Mouse (Mus musculus) thymus, postnatal 14 days (tissue): ENCODE results near the gene Nop9.

ENCODE experiments used
- DNase-seq: peaks from one replicate; pipeline ENCODE4 v3.0.0; 2021

The Nop9 gene

DNA sequence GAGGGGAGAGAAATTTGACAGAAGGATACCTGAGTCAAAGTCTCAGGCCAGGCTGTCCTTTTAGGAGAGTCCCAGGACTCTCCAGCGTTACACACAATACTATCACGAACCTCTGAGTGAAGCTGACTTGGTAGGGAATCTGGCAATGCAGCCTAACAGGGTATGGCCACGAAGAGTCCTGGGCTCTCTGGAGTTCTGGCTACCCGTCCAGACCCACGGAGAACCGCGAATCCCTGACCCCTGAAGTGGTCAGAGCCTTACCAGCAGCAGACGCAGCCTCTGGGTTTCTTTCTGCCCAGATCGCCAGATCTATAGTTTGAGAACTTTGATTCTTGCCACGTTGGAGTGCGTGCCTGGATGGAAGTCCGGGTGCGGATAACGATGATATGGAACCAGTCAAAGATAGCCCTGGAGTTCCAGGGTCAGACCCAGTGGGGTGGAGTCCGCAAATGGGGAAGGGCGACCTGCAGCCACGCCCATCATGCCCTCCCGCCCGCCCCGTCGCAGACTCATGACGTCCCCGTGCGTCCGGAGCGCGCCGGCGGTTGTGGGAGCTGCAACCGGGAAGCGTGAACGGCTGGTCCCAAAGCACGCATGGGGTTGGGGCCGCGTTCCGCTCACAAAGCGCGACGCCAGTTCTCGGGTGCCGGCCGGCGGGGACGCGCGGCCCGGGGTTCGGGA lies at the start of gene Nop9, which contains the start of gene Dhrs1:
Nop9 (plus strand) TSS at position 514 of the 681 bp plus-strand sequence.
Dhrs1 (minus strand) TSS at position 511 of the 681 bp plus-strand sequence.
- peak; percentile 90 for DNase-seq

DNA sequence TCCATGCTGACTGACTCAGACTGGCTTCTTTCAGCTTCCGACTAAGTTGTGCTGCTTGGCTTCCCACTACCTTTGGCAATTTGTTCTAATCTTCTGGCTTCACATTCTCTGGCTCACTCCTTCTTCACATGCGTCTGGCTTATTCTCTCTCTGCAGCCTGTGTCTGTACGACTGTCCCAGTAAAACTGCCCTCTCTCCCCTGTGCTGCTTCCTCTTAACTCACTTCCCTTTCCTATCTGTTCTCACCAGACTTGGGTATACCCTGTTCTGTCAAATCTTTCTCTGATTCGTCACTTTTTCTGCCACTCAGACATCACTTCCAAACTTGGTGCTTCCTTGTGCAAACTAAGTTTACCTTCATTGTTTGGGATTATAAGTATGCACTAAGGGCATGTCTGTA lies 48.3 kb upstream of the Nop9 start:
- no peak for DNase-seq

DNA sequence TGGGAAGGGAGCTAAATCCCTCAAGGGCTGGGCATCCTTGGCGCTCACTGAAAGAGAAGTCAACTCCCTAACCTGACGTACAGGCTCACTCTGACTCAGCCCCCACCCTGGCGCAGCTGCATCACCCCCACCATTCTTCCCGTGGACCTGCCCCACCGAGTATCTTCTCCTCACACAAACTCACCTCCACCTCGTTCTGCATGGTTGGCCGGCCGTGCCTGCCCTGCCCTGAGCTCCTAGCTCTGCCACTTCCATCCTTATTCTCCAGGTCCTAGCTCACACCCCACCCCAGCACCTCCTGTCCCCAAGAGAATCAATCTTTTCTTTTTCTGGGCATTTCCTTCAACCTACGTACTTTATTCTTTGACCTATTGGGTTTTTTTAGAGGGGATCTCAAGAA lies 44.4 kb upstream of the Nop9 start:
- DNase-seq, result no peak

DNA sequence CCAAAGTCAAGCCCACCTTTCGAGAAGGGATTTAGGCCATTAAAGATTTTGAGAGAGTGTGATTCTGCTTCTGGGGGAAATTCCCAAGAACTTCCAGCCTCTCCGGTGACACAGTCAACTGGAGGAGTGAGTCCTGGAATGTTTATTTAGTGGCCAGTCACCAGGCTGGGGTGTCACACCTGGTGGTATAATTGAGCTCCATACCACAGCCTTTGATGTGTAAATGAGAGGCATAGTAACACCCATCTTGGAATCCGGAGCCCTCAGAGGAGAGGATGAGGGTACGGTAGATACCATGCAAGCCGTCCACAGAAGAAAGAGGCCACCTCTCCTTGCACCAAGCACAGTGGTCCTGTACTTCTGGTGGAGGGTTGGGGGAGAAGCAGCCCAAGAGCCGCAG lies 42.7 kb upstream of the Nop9 start:
- DNase-seq, result no peak

DNA sequence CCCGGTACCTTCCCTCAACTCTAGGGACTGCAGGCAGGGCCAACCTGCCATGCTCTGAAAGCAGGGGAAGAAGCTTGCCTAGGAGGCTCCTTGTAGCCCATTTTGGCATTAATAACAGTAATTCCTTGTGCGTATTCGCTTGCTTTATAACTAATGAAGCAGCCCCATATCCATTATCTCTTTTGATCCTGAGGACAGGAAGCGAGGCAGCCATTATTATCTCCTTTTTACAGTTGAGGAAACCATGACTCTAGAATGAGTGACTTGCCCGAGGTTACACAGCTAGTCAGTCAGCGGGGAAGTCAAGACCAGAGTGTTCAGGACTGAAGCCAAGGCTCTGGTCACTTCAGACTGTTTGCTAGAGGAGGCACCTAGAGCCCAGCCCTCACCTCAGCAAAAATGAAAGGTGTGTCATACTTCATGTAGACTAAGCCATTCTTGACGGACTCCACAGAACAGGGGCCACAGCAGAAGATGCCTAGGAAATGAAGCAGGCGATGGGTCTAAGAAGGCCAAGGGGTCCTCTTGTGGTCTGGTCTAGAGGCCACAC lies 39.4 kb upstream of the Nop9 start:
- DNase-seq, result no peak

DNA sequence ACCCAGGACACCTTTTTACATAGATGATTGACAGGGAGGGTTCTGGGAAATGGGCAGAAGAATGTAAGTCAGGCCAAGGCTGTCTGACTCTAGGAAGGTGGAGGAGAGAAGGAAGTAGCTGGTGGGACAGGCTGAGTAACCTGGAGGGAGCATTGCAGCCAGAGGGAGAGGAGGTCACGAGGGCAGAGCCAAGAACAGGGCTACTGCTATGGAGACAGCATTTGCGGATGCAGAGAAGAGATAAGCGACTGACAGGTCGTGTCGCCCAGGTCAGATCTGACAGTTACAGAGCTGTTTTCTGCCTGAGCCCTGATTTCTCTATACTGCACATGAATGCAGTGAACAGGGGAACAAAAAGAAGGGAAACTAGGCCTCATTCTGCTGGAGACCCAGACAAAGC lies 38.1 kb upstream of the Nop9 start:
- no peak for DNase-seq

DNA sequence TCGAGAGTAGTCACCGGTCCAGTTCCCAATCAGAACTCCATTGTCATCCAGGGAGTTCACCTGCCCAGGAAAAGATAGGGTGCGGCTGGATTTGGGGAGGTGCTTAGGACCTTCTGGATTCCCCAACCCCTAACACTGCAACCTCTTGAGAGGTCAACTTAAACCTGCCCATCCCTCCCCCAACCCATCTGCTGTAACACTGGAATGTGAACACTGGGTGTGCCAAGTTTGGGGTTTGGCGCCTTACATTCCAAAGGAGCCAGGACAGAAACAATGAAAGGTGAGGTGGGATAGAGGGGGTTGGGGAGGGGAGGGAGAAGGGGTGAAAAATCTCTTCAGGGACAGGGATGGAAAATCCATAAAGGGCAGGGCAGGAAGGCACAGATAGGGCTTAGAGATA lies 36.0 kb upstream of the Nop9 start:
- DNase-seq, result no peak

DNA sequence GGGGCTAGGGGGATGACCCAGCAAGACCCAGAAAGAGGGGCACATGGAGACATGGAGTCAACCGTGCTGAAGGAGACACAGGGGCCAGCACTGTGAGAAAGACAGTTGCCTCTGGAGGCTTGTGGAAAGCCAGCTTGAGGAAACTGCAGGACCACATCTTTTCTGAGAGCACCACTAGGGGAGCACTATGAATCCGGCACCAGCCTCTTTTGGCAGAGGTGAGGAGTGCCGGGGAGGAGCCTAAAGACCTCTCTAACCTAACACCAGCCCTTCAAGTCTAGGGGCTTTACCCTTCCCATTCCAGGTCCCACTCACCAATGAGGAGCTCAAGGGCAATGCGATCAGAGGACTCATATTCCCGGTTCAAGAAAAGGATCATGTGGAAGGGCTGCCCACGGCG lies 33.7 kb upstream of the Nop9 start:
- DNase-seq, result no peak

DNA sequence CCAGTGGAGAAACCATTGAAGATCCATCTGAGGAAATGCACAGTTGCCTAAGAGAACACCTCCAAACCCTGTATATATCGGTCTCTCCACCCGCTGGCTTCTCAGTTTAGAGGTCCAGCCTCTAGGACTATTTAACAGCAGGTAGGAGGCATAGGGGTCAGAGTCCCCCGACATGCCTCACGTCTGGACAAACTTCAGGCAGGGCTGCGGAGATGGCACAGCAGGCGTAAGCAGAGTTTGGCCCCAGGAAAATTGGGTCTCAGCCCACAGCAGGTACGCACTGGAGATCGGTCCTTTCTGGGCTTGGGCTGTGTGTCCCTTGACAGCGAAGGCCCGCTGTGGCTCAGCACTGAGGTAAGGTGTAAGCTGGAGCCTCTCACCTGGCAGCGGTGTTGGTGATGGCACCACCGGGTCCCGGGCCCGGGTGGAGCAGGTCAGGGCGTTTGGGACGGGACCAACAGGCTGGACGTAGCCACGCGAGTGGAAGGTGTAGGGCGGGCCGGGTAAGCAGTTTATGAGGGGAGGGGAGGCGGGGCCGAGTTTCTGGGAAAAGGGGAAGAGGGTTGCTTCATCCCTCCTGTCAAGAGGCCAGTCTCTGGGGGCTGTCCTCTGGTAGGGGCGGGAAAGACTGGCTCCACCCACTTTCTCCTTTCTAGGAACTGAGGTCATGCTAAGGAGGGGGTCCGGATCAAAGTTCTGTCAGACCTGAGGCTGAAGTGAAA lies 32.3 kb upstream of the Nop9 start:
- no peak for DNase-seq

DNA sequence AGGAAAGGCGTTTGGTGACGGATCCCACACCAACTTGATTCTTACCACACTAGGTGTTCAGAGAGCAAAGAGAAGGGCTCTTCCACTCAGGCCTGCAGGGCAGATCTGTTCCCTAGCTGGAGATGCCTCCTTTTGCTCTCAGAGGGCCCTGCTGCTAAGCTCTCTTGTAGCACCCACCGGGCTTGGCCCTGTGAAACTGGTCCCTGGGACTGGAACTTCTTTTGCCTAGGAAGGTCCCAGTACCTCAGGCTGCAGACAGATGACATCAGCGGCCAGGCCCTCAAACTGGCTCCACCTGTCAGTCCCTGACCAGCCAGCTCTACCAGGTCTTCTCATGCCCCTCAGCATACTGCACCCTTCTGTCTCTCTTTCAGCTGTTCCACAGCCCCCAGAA lies 31.8 kb upstream of the Nop9 start, which contains the start of gene Tgm1:
Tgm1 (minus strand) TSS at position 198 of the 394 bp plus-strand sequence.
- DNase-seq, result no peak

DNA sequence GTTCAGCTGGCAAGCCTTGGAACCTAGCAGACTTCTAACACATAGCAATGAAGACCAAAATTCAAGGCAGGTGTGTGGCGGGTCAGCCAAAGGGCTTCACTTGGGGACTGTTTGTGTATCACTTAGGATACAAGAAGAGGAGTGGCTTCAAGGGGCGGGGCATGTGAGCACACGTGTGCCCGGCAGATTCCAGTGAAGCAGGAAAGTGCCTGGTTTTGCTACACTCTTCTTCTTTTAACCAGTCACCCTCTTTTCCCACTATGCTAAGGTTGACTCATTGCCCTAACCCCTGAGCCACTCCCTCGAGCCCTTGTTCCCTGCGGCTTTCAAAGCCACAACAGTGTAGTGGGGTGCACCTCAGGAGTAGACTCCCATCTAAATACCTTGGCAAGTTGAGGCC lies 30.6 kb upstream of the Nop9 start:
- DNase-seq, result no peak

DNA sequence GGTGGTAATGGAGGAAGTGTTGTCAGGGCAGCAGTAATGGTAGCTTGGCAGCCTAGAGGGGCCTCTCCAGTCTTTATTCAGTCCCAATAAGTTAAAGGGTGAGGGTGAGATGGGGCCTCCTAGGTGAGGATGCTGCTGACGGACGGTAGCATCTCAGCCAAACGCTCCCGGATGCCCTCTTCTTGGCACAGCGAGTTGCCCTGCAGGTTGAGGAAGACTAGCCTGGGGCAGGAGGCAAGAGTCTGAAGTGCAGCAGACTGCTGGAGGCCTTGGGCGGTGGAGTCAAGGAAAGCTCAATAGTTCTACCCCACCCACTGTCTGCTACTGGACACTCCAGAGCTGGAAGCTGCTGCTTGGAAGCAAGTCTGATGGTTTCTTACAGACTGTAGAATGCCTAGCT lies 29.2 kb upstream of the Nop9 start:
- no peak for DNase-seq

DNA sequence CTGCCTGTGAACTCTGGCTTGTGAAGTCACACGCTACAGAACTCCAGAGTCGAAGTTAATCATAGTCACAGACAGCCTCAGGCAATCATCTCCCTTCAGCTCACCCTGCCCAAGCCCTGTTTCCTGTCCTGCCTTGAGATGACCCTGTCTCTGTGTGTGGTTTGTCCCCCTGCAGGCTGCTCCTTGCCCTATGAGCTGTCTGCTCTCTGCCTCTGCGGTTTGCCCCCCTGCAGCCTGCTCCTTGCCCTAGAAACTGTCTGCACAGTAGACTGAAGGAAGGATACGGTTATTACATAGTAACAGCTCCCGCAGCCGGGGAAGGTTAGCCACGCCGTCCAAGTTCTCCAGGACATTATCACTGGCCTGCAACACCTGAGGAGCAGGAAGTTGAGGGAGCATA lies 28.6 kb upstream of the Nop9 start:
- DNase-seq, result no peak

DNA sequence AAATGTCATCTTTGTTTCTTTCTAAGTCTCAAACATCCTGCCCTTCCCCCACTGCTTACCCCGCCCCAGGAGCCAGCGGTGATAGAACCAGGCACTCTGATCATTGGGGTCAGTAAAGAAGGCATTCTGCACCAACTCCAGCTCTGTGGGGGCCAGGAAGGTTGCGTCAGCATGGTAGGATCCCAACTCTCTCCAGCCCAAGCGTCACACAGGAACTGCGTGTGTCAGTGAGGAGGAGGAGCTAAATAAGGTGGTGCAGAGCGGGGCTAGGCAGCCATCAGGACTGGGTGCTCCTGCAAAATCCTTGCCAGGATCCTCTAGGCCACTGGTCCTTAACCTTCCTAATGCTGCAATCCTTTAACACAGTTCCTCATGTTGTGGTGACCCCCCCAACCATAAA lies 25.8 kb upstream of the Nop9 start:
- DNase-seq, result no peak

DNA sequence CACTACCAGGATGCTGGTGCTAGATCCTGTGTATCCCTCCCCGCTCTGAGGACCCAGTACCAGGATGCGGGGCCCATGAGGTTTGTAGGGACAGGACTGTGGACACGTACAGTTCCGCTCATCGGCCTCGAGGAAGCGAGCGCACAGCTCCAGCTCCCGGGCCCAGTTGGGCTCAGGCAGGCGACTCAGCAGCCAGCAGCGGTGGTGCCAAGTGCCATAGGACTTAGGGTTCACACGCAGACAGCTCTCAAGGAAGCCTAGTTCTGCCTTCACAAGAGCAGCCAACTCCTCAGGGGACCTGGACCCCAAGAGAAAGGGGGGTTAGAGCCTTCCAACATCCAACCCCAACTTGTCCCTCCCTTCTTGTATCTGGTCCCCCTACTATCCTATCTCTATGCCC lies 24.8 kb upstream of the Nop9 start:
- no peak for DNase-seq

DNA sequence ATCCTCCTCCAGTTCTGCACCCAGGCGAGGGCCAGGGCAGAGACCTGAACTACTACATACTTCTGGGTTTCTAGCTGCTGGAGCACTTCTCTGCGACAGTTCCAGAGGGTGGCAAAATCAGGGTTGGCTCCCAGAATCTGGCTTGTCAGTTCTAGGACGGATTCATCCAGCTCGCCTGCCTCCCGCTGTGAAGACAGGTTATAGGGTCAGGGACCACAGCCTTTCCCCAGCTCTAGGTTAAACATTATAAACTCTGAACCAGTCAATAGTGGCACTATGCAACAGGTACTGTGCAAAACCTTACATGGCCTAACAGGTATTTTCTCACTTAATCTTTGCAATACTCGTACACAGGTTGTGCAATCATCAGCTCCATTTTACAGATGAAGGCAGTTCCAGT lies 24.4 kb upstream of the Nop9 start:
- DNase-seq, result no peak

DNA sequence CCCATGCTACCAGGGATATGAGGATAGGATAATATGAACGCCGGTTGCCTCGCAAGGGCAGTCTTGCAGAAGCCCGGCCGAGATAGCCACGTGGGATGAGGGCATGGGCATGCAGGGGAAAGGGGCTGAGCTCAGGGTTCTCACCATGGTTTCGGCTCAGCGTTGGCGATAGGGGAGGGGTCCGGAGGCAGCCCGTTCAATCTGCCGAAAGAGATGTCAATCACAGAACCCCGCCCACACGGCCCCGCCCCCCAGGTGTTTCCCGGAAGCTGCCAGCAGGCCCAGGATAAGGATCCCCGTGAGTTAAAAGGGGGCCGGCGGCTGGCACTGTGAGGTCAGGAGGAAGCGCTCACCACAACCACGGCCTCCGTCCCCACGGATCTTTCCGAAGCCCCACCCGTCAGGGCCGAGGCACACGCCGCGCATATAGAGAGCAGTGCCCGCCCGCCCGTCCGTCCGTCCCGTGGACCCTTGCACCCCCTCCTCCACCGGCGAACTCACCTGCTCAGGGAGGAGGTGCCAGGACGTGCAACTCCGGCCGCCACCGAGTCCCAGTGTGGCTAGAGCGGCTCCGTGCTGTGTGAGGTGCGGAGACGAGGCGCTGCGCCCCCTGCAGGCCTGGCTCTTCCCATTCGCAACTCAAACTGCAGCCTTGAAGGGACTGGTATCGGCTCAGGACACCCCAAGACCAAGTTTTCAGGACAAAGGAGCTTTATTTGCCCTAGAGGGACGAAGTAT lies 23.6 kb upstream of the Nop9 start, which contains the start of gene Rabggta:
Rabggta (minus strand) TSS at position 564 of the 738 bp plus-strand sequence.
- DNase-seq, result peak; percentile 99

DNA sequence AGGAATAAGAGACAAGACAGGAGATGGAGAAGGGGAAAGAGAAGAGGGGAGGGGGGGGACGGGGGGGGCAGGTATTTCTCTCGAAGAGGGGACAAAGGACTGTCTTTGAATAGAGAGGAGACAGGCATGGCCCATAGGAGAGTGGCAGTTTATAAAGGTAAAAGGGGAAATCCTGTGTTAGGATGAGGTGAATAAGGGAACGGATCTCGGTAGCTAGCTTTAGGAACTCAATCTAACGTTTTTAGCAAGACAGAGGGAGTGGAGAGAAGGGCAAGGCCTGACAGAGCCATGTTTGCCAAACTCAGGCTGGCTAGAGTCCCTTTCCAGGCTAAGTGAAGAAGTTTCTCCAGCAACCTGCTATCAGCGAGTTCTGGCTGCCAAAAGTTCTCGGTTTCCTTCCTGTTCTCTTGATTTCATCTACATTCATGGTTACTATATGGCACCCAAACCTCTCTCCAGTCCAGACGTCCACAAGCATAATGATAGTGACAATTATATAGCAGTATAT lies 23.0 kb upstream of the Nop9 start:
- no peak for DNase-seq

DNA sequence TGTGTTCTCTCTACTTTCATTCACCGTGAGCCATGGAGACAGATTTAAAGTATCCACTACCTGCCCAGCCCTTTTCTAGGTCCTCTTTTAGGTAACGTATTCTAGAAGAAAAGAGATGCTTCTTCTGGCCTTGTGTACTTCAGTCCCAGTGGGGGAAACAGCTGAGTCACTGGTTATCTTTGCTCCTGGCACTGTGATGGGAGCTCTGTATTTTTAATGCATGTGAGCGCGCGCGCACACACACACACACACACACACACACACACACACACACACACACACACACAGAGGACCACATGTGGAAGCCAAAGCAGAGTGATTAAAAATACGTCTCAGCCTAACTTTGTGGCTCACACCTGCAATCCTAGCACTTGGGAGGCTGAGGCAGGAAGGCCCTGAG lies 22.1 kb upstream of the Nop9 start:
- DNase-seq, result no peak

DNA sequence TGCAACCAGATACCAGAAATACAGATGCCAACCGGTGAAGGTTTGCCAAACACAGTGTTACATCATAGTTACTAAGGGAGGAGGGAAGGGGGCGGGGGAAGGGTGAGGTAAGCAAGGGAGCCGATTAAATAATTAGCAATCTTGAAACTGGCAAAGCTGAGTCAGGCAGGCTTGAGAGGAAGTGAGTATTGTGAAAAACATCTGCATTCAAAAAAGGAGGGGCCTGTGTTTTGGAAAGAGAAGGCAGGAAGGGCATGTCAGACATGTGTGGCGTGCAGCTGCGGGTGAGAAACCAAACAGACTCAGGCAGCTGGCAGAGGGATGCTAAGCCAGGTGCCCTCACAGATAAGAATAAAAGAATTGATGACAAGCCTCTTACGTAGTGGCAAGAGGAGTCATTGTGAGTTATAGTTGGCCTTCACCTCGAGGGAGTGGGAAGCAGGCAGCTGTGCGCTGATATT lies 21.1 kb upstream of the Nop9 start:
- peak; percentile 83 for DNase-seq

DNA sequence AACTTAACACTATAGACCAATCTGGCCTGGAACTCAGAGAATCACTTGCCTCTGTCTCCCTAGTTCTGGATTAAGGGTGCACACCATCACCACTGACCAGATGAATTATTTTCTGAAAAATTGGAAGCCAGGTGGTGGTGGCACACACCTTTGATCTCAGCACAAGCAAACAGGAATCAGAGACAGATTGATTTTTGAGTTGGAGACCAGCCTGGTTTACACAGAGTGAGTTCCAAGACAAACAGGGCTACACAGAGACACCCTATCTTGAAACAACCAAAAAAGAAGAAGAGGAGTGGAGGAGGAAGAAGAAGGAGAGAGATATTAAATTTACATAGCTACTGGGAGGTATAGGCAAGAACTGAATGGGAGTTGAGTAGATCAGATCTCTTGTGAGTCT lies 19.2 kb upstream of the Nop9 start:
- no peak for DNase-seq

DNA sequence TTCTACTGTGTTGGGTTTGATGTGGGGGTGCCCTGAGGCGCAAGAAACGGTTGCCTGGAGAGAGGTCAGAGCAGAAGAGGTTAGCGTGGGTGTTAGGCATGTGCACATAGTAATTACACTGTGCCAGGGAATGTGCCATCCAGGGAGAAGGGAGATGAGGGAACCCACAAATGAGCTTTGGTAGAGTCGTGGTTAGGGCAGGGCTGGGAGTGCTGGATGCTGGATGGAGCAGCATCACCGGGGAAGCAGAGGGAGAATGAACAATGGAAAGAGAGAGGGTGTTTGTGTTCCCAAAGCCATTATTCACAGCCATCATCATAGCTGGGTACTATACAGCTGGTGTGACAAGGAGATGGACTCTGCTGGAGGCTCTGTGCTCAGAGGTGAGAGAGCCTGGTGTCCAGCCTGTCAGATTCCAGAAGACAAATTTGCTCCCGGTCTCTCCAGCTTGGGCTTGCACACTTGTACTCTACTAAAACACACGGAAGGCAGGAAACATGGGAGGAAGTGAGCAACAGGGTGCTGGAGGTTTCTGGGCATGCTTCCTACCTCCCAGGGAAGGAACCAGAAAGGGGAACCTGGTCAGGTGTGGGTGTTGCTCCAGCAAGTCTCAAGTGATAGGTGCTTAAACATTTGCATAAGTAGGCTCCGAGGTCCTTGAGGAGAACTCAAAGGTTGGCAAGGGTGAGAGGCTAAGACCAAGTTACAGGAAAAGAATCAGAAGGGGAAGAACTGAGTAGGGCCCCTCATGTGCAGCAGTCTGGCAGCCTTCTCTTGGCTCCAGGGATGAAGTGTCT lies 17.4 kb upstream of the Nop9 start:
- no peak for DNase-seq
